Mouse (Mus musculus) ES-Bruce4 (cell line): Measurements from ENCODE around the gene Neurl3. TPM values are rescaled to one million over a fixed set of nuclear protein-coding genes. Genes with fewer than 3 reads are reported as not detected.

Source experiments
- H3K27ac ChIP-seq: 2 replicates; pipeline ENCODE4 v1.5.1; 2012; ENCODE audit warnings: low read length, inconsistent platforms; ENCODE audit not compliant: insufficient read depth
- H3K27me3 ChIP-seq: 2 replicates; pipeline ENCODE4 v1.6.1; 2012; ENCODE audit warnings: mild to moderate bottlenecking, low read length, inconsistent platforms; ENCODE audit not compliant: control insufficient read depth, poor library complexity, insufficient read depth, severe bottlenecking
- H3K36me3 ChIP-seq: 2 replicates; pipeline ENCODE4 v1.6.1; 2012; ENCODE audit warnings: inconsistent platforms, mild to moderate bottlenecking, low read length, moderate library complexity; ENCODE audit not compliant: control insufficient read depth, poor library complexity, insufficient read depth, severe bottlenecking
- H3K4me1 ChIP-seq: one replicate; pipeline ENCODE4 v1.8.1; 2011; ENCODE audit warnings: low read length; ENCODE audit not compliant: control insufficient read depth, insufficient read depth
- H3K4me3 ChIP-seq: 2 replicates; pipeline ENCODE4 v1.5.1; 2011; ENCODE audit warnings: low read depth, mild to moderate bottlenecking, low read length
- H3K9ac ChIP-seq: 2 replicates; pipeline ENCODE4 v1.6.1; 2012; ENCODE audit warnings: low read depth, mild to moderate bottlenecking, inconsistent platforms; ENCODE audit not compliant: poor library complexity, severe bottlenecking
- H3K9me3 ChIP-seq: replicated peaks from 2 replicates; pipeline ENCODE4 v1.6.1; 2012; ENCODE audit warnings: mild to moderate bottlenecking, low read length, inconsistent platforms; ENCODE audit not compliant: control insufficient read depth, poor library complexity, insufficient read depth, severe bottlenecking
- CTCF ChIP-seq: IDR thresholded peaks from one replicate; pipeline ENCODE4 v1.8.1; 2011; ENCODE audit warnings: low read depth, low read length
- EP300 ChIP-seq: IDR thresholded peaks from 2 replicates; pipeline ENCODE4 v1.6.1; 2011; ENCODE audit warnings: low read depth, low read length; ENCODE audit not compliant: insufficient read depth
- POLR2A ChIP-seq: IDR thresholded peaks from one replicate; pipeline ENCODE4 v1.8.1; 2011; ENCODE audit warnings: low read length; ENCODE audit not compliant: insufficient read depth
- polyA plus RNA-seq: library from polyadenylated mRNA; stranded (reverse); fragments of >200 nt; gene quantifications from 2 replicates; pipeline ENCODE4 v1.2.4, GENCODE M21; 2011; ENCODE audit warnings: low read depth; ENCODE audit not compliant: missing spikeins, insufficient read depth, insufficient read length

Gene Neurl3
- polyA plus RNA-seq, 1 experiment: not detected

DNA sequence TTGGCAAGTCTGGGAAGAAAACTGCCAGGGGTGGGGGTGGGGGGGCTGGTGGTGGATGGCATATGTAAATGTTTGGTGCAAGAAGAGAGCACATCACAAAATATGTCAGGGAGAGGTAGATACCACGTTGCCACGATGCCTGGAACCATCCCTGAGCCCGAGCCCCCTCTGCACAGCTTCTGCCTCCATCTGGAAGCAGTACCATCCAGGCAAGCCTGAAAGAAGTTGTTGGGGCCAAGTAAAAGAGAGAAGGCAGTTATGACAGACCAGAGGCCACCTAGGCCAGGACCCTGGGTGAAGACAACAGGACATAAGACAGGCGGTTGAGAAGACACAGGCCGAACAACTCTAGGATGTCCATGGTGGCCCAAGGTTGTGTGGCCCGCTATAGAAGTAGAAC, 26.0 kb upstream of the Neurl3 start:
- TF ChIP-seq POLR2A: no peak
- H3K27ac ChIP-seq: no peak overlapping the region

DNA sequence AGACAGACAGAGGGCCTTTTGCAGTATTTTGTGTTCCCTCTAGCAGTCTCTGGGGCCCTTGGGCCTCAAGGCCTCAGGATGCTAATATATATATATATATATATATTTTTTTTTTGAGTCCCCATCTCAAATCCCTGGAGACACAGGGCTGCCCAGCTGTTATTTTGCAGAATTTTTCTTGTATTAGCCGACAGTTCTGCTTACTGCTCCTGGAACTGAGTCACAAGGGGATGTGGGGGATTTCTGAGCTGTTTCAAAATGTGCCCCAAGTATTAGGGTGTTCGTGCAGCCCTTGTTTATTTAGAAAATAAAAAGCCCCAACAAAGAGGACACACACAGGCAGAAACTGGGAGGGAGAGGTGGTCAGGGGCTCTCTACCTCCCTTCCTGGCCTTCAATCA, 25.2 kb upstream of the Neurl3 start:
- no peak overlapping the region for H3K9ac ChIP-seq
- TF ChIP-seq EP300: no peak

More for the DNA sequence above, 26.0 kb upstream of the Neurl3 start:
- Histone ChIP-seq H3K4me3 (no peak overlapping the region), H3K9ac (no peak overlapping the region), H3K36me3 (no peaks in the 10 kb centered on the region), H3K4me1 (no peaks in the 10 kb centered on the region), H3K27me3 (no peaks in the 10 kb centered on the region), H3K9me3 (no peaks in the 10 kb centered on the region)

DNA sequence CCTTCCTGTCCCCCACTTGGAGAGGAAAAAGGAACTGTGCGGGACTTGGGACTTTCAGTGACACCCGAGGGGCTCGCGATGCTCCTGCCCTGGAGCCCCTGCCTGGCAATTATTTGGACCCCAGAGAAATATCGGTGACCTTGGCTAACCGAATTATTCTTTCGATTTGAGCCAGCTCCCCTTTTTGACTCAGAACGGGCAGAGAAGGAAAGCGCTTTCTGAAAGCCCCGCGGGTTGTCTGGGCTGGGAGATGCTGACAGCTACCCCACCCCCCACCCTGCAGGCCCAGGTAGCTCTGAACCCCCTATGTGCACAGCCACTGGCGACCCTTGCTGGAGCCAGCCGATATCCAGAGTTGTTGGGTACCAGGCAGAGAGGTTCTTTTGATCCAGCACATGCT, 24.6 kb upstream of the Neurl3 start:
- Histone ChIP-seq H3K27me3 (no peaks in the 10 kb centered on the region), H3K4me3 (no peak overlapping the region), H3K36me3 (no peaks in the 10 kb centered on the region), H3K9me3 (no peaks in the 10 kb centered on the region), H3K9ac (no peak overlapping the region), H3K27ac (no peak overlapping the region), H3K4me1 (no peaks in the 10 kb centered on the region)
- TF ChIP-seq CTCF (no peak), EP300 (no peak), POLR2A (no peak)

More for the DNA sequence above, 25.2 kb upstream of the Neurl3 start:
- H3K9me3 ChIP-seq: no peaks in the 10 kb centered on the region
- no peaks in the 10 kb centered on the region for H3K4me1 ChIP-seq
- no peaks in the 10 kb centered on the region for H3K36me3 ChIP-seq
- H3K4me3 ChIP-seq: no peak overlapping the region
- no peak overlapping the region for H3K27ac ChIP-seq
- H3K27me3 ChIP-seq: no peaks in the 10 kb centered on the region

DNA sequence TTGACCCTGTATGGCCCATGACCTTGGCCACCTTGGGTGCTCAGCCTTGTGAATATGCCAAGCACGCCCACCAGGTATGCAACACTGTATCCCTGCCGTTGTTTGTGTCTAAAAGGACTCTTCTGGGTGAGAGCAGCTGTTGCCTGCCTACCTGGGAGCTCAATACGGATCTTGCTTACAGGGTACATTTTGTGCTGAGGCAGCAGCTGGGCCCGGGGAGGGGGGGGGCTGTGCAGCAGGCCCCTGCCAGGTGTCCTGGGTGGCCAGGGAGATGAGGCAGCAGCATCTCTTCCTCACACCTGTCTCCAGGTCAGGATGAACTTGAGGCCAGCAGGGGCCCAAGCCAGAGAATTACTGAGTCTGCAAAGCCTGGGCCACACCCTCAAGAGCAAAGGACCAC, 23.6 kb upstream of the Neurl3 start:
- H3K4me1 ChIP-seq: no peaks in the 10 kb centered on the region
- TF ChIP-seq POLR2A (no peak), CTCF (no peak), EP300 (no peak)
- H3K27ac ChIP-seq: no peak overlapping the region
- H3K36me3 ChIP-seq: no peaks in the 10 kb centered on the region
- H3K4me3 ChIP-seq: no peak overlapping the region
- H3K9ac ChIP-seq: no peak overlapping the region
- no peaks in the 10 kb centered on the region for H3K27me3 ChIP-seq
- no peaks in the 10 kb centered on the region for H3K9me3 ChIP-seq

DNA sequence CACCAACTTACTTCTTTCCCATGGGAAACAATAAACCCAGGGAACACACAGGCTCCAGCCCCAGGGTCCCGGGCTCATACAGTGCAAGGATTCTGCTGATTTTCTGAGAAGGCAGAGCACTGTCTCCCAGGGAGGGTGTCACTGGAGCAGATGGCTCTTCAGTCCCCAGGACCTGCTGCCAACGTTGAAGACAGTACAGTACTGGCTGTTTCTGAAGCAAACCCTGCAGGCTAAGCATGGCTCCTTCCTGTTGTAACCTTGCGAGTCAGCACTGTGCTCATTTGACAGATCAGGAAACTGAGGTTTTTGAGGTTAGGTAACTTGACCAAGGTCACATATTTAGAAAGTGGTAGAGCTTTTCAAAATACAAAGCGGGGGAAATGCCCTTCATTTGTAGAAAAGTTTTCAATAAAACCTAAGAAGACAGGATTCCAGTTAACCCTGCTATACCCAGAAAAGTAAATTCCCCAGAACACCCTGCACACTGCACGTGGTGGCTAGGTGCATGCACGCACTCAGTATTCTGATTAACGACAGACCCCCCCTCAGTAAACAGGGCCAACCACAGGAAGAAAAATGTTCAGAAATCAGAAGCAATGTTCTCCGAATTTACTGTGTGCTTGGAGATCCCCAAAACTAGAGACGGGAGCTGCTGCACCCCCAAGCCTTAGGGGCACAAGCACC, 22.1 kb upstream of the Neurl3 start:
- H3K27ac ChIP-seq: no peak overlapping the region
- no peaks in the 10 kb centered on the region for H3K36me3 ChIP-seq
- TF ChIP-seq EP300 (no peak), CTCF (no peak), POLR2A (no peak)
- no peak overlapping the region for H3K9ac ChIP-seq
- no peaks in the 10 kb centered on the region for H3K9me3 ChIP-seq
- no peaks in the 10 kb centered on the region for H3K4me1 ChIP-seq
- H3K27me3 ChIP-seq: no peaks in the 10 kb centered on the region
- no peak overlapping the region for H3K4me3 ChIP-seq

DNA sequence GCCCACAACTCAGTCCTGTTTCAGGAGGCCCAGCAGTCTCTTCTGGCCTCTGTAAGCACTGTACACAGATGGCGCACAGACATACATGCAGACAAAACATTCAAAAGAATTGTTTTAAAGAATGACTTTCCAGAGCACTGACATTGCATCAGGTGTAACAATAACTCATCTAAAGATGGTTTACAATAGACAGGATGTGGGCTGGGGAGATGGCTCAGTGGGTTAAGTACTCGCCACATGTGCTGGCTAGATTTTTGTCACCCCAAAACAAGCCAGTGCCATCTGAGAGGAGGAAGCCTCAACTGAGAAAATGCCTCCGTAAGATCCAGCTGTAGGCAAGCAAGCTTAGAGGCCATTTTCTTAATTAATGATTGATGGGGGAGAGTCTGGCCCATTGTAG, 19.9 kb upstream of the Neurl3 start:
- Histone ChIP-seq H3K9me3 (no peaks in the 10 kb centered on the region), H3K4me1 (no peaks in the 10 kb centered on the region), H3K9ac (no peak overlapping the region), H3K27ac (no peak overlapping the region), H3K36me3 (no peaks in the 10 kb centered on the region), H3K27me3 (no peaks in the 10 kb centered on the region), H3K4me3 (no peak overlapping the region)
- TF ChIP-seq EP300 (no peak), POLR2A (no peak), CTCF (no peak)

DNA sequence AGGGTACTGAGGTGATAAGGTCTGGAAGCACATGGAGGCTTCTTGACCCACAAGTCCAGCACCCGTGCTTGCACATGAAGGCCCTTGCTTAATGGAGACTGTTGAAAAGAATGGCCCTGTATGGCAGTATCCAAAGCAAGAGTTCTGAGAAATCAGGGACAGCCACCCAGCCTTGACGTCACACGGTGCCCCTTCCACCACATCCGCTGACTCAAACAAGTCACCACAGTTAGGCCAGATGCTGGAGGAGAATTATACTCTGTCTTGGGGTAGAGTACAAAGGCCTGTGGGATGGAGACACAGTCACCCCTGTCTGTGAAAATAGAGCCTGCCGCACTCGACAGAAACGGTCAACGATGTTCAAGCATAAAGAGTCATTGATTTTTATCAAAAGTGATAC, 19.0 kb upstream of the Neurl3 start:
- Histone ChIP-seq H3K4me1 (no peaks in the 10 kb centered on the region), H3K27ac (no peak overlapping the region), H3K9ac (no peak overlapping the region), H3K36me3 (no peaks in the 10 kb centered on the region), H3K9me3 (no peaks in the 10 kb centered on the region), H3K27me3 (no peaks in the 10 kb centered on the region), H3K4me3 (no peak overlapping the region)
- TF ChIP-seq CTCF (no peak), POLR2A (no peak), EP300 (no peak)
